In the genomic region with DNA sequence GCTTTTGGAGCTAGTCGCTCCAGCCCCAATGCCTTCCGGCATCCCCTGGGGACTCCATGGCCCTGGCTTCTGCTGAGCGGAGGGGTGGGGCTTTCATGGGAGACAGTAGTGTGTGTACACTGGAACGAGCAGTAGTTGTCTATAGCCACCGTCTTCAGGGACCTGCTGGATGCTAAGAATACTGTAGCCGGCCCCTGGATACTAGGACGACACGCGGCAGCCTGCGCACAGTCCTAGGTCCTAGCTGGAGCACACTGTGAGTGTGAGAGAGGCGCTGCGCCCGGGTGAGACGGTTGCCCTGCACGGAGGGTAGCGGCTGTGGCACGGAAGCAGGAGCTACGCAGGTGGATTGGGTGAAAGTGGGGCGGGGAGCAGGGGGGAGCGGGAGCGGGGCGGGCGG, we compare ENCODE assay signal across 8 mouse cellular contexts. TPM values are rescaled to one million over a fixed set of nuclear protein-coding genes. Genes with fewer than 3 reads are reported as not detected.
DNase-seq lines count a peak whose midpoint lies in the region; ATAC-seq and TF ChIP-seq lines count a peak whose summit lies in the region.
"Had no signal": no experiment of that assay in that cellular context is flagged by ENCODE, and none has a peak within 500 bp of the region (broad histone marks: within the 10 kb centered on the region; RNA-seq: fewer than 3 reads in every experiment).

A gene (plus strand): TSS at position 97 of the 400 bp plus-strand sequence.

- intact Hi-C loops in left cerebral cortex, postnatal 25 days (cut with DNase I) = no loop called here

- peak; percentile 10 for DNase-seq in ovary, postnatal 36 days (ENCODE audit: low spot score)
- no peak for DNase-seq in ovary, postnatal 10 days (ENCODE audit: low spot score)
- DNase-seq in hindbrain, embryonic 10.5 days (ENCODE audit: low spot score) = peak; percentile 32
- no peak for DNase-seq in left cerebral cortex, postnatal 25 days (ENCODE audit: low spot score in 2 of 2)
- DNase-seq in cerebellum, postnatal 36 days = no peak
- no peak for DNase-seq in layer of hippocampus, adult 2 months (ENCODE audit: low spot score in 2 of 2)

- 2% methylated on average over 23 of the region's 23 CpGs for WGBS in hindbrain, embryonic 10.5 days
- WGBS in midbrain, embryonic 12.5 days = 3% methylated on average over 23 of the region's 23 CpGs

- peaks cover 34% of the 10 kb centered on the region for H3K27me3 ChIP-seq in hindbrain, embryonic 10.5 days (ENCODE audit: insufficient read depth, poor library complexity, severe bottlenecking)
- peaks cover 36% of the 10 kb centered on the region for H3K27me3 ChIP-seq in midbrain, embryonic 12.5 days

- peak within 1 kb of the TSS; percentile 50 for H3K4me3 ChIP-seq in hindbrain, embryonic 10.5 days
- H3K4me3 ChIP-seq in midbrain, embryonic 12.5 days = peak within 1 kb of the TSS; percentile 32
- H3K4me3 ChIP-seq in layer of hippocampus, adult 2 months = no peak within 1 kb of the TSS

- TF ChIP-seq CTCF in layer of hippocampus, adult 2 months (conservative IDR thresholded peaks at IDR 0.05) = no peak

- peak within 1 kb of the TSS; percentile 57 for H3K4me2 ChIP-seq in midbrain, embryonic 12.5 days (replicated peaks)

- ATAC-seq in midbrain, embryonic 12.5 days (ENCODE audit: low FRiP score, low read depth) = no peak

- H3K9ac ChIP-seq in midbrain, embryonic 12.5 days (replicated peaks) = peak within 1 kb of the TSS; percentile 52

- peak within 1 kb of the TSS; percentile 74 for H3K27ac ChIP-seq in hindbrain, embryonic 10.5 days
- H3K27ac ChIP-seq in midbrain, embryonic 12.5 days (replicated peaks) = no peak within 1 kb of the TSS
- no peak within 1 kb of the TSS for H3K27ac ChIP-seq in layer of hippocampus, adult 2 months

- H3K9me3 ChIP-seq in hindbrain, embryonic 10.5 days = no peaks in the 10 kb centered on the region
- no peaks in the 10 kb centered on the region for H3K9me3 ChIP-seq in midbrain, embryonic 12.5 days

- H3K4me1 ChIP-seq in hindbrain, embryonic 10.5 days (replicated peaks) = peaks cover 56% of the 10 kb centered on the region
- H3K4me1 ChIP-seq in midbrain, embryonic 12.5 days = peaks cover 41% of the 10 kb centered on the region

- no peaks in the 10 kb centered on the region for H3K36me3 ChIP-seq in hindbrain, embryonic 10.5 days
- H3K36me3 ChIP-seq in midbrain, embryonic 12.5 days = no peaks in the 10 kb centered on the region

RNA-seq across cellular contexts. Expression of the gene that starts here (rescaled TPM):
- 0.22 and 0.51 TPM in 2 replicates for polyA plus RNA-seq in hindbrain, embryonic 10.5 days (2016; fragmentation: Nextera tagmentation; extraction: Ambion mirVana)
- polyA plus RNA-seq in midbrain, embryonic 12.5 days (2016; fragmentation: Nextera tagmentation; extraction: Ambion mirVana) = 0.21 and 0.23 TPM in 2 replicates
- total RNA-seq in left cerebral cortex, postnatal 25 days (2021) = under 1 TPM; 0.27 to 0.37 TPM
- total RNA-seq in layer of hippocampus, adult 2 months (2021) = under 1 TPM; 0.32 to 0.69 TPM
- total RNA-seq: monocyte, adult 5-6 weeks had no signal

Comparison
In these comparisons a context has a peak if more than half of its experiments do, and no peak if none do; other contexts are left out.
1. Peak in DNase-seq, H3K4me3 ChIP-seq and H3K27ac ChIP-seq in hindbrain, embryonic 10.5 days; RNA of the gene not detected or under 1 TPM.